In genomic region chr11:101695906-101696661, GRCm38 (mm10) we compare ENCODE assay signal across 8 mouse cellular contexts. TPM values are rescaled to one million over a fixed set of nuclear protein-coding genes. Genes with fewer than 3 reads are reported as not detected.
A peak's percentile ranks its signal among the peaks of the same experiment; 100 is the strongest.
DNase-seq lines count a peak whose midpoint lies in the region; ATAC-seq and TF ChIP-seq lines count a peak whose summit lies in the region.

No protein-coding gene starts in this region.

- peak overlapping the region; percentile 47 for H3K4me2 ChIP-seq in kidney, postnatal 0 days (ENCODE audit: low read length)
- peak overlapping the region; percentile 53 for H3K4me2 ChIP-seq in lung, embryonic 15.5 days

- peaks cover 13% of the 10 kb centered on the region; the same call in 1 of the 2 replicates for H3K4me1 ChIP-seq in kidney, postnatal 0 days (replicated peaks; ENCODE audit: insufficient read depth, low read length)
- peaks cover 33% of the 10 kb centered on the region for H3K4me1 ChIP-seq in lung, embryonic 15.5 days

- DNase-seq in adrenal gland, postnatal 14 days: peak; percentile 27
- no peak for DNase-seq in adrenal gland, adult 2 months
- peak; percentile 8 to 33 for DNase-seq in urinary bladder, adult 18-20 months (ENCODE audit: low spot score in 2 of 2)
- DNase-seq in urinary bladder, adult 2 months (ENCODE audit: low spot score): no peak
- peak; percentile 61 for DNase-seq in kidney, postnatal 0 days (ENCODE audit: low spot score)
- peak; percentile 38 for DNase-seq in right cerebral cortex, adult 18-20 months
- no peak for DNase-seq in adrenal gland, adult 18-20 months (ENCODE audit: low spot score in 2 of 2)

- no peaks in the 10 kb centered on the region for H3K9me3 ChIP-seq in kidney, postnatal 0 days (replicated peaks; ENCODE audit: low read length)
- H3K9me3 ChIP-seq in lung, embryonic 15.5 days: no peaks in the 10 kb centered on the region

- peak overlapping the region; percentile 38; the same call in 1 of the 2 replicates for H3K9ac ChIP-seq in kidney, postnatal 0 days (ENCODE audit: low read depth, low read length)
- peak overlapping the region; percentile 22; the same call in 1 of the 2 replicates for H3K9ac ChIP-seq in lung, embryonic 15.5 days

- H3K4me3 ChIP-seq in kidney, postnatal 0 days (replicated peaks; ENCODE audit: low read depth, low read length): 0 out of 2 replicates have a peak overlapping the region, but pooled peaks have one; percentile 13
- H3K4me3 ChIP-seq in lung, embryonic 15.5 days: peak overlapping the region; percentile 30

- ATAC-seq in kidney, postnatal 0 days (replicated peaks; ENCODE audit: low FRiP score, low read depth): no peak; the same call in 1 of the 2 replicates
- ATAC-seq in lung, embryonic 15.5 days (ENCODE audit: borderline replicate concordance, extremely low read depth, low FRiP score, low TSS enrichment): no peak

- H3K27me3 ChIP-seq in kidney, postnatal 0 days (ENCODE audit: insufficient read depth, low read length): no peaks in the 10 kb centered on the region
- no peaks in the 10 kb centered on the region for H3K27me3 ChIP-seq in lung, embryonic 15.5 days

- WGBS in kidney, postnatal 0 days: 4% methylated on average over 20 of the region's 20 CpGs
- 4% methylated on average over 20 of the region's 20 CpGs for WGBS in lung, embryonic 15.5 days

- no peaks in the 10 kb centered on the region for H3K36me3 ChIP-seq in kidney, postnatal 0 days (ENCODE audit: insufficient read depth, low read length)
- H3K36me3 ChIP-seq in lung, embryonic 15.5 days: no peaks in the 10 kb centered on the region

- peak overlapping the region; percentile 72 for H3K27ac ChIP-seq in kidney, postnatal 0 days
- peak overlapping the region; percentile 70 for H3K27ac ChIP-seq in lung, embryonic 15.5 days

- no peak for TF ChIP-seq CTCF in kidney, postnatal 0 days (IDR thresholded peaks at IDR 0.05; ENCODE audit: low read depth)

RNA-seq across cellular contexts. Expression of gene Arl4d, which starts 30.7 kb away (rescaled TPM):
- 12.6 and 15.6 TPM in 2 replicates for total RNA-seq in adrenal gland, postnatal 14 days (2021)
- 10 to 100 TPM; 10.8 to 16.6 TPM for total RNA-seq in adrenal gland, adult 2 months (2021)
- 4.0 and 4.8 TPM in 2 replicates for polyA plus RNA-seq in adrenal gland, adult 2 months (2012; rRNA removed)
- 41.9 and 52.2 TPM in 2 replicates for polyA plus RNA-seq in urinary bladder, adult 2 months (2012; rRNA removed)
- 7.0 and 7.9 TPM in 2 replicates for polyA plus RNA-seq in kidney, postnatal 0 days (2015; fragmentation: Nextera tagmentation; extraction: Ambion mirVana)
- 4.4 and 4.9 TPM in 2 replicates for polyA plus RNA-seq in lung, embryonic 15.5 days (2015; fragmentation: Nextera tagmentation; extraction: Ambion mirVana)
- 10 to 100 TPM; 11.6 to 14.3 TPM for total RNA-seq in adrenal gland, adult 18-20 months (2021)

RNA-seq across cellular contexts. Expression of gene Dhx8, which starts 36.6 kb away (rescaled TPM):
- total RNA-seq in adrenal gland, postnatal 14 days (2021): 24.6 and 27.8 TPM in 2 replicates
- total RNA-seq in adrenal gland, adult 2 months (2021): 10 to 100 TPM; 25.0 to 28.6 TPM
- 4.9 and 5.8 TPM in 2 replicates for polyA plus RNA-seq in adrenal gland, adult 2 months (2012; rRNA removed)
- 14.7 and 15.4 TPM in 2 replicates for polyA plus RNA-seq in urinary bladder, adult 2 months (2012; rRNA removed)
- 18.3 and 20.4 TPM in 2 replicates for polyA plus RNA-seq in kidney, postnatal 0 days (2015; fragmentation: Nextera tagmentation; extraction: Ambion mirVana)
- polyA plus RNA-seq in lung, embryonic 15.5 days (2015; fragmentation: Nextera tagmentation; extraction: Ambion mirVana): 29.0 and 31.2 TPM in 2 replicates
- total RNA-seq in adrenal gland, adult 18-20 months (2021): 10 to 100 TPM; 24.2 to 27.7 TPM

Comparison
In these comparisons a context has a peak if more than half of its experiments do, and no peak if none do; other contexts are left out.
1. DNase-seq: peak in adrenal gland, postnatal 14 days (single experiment), urinary bladder, adult 18-20 months (2 of 2), kidney, postnatal 0 days (single experiment) and right cerebral cortex, adult 18-20 months (single experiment); none in adrenal gland, adult 2 months (single experiment), urinary bladder, adult 2 months (single experiment) and adrenal gland, adult 18-20 months (0 of 2).